In the genomic region with DNA sequence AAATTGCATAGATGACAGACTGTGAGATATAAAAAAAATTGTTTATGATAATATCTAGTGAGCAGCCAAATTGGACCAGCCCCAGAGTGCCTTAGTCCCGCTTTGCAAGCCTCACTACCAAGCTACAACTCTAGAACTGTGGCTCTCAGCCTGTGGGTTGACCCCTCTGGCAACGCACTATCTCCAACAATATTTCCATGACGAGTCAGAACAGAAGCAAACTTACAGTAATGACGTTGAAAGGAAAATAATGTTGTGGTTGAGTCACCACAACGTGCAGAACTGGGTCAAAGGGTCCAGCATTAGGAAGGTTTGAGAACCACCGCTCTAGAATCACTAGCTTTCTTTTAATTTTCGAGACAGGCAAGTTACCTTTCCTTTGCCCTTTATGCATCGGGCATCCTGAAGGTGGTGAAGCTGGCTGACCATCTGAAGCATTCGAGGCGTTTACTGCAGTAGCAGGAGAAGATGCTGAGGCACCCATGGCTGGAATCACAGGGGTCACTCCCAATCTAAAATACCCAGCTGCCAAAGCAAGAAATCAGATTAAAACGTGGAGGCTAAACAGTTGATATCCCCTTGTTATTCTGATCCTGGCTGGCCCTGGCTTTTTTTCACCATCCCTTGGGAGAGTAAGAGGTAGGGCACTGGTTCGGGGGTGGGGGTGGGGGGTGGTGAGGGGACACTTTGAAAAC, we compare ENCODE assay signal across 7 mouse cellular contexts. TPM values are rescaled to one million over a fixed set of nuclear protein-coding genes. Genes with fewer than 3 reads are reported as not detected.
DNase-seq lines count a peak whose midpoint lies in the region; ATAC-seq and TF ChIP-seq lines count a peak whose summit lies in the region.

No protein-coding gene starts in this region.

- H3K4me2 ChIP-seq in embryonic facial prominence, embryonic 14.5 days (ENCODE audit: low read depth, low read length), result peak overlapping the region; percentile 59
- peak overlapping the region; percentile 64 for H3K4me2 ChIP-seq in intestine, postnatal 0 days (replicated peaks; ENCODE audit: low read depth)
- H3K4me2 ChIP-seq in neural tube, embryonic 11.5 days (ENCODE audit: low read depth), result peak overlapping the region; percentile 44

- no peak for TF ChIP-seq POLR2A in thymus, adult 2 months (IDR thresholded peaks at IDR 0.05; ENCODE audit: control insufficient read depth, extremely low read depth, insufficient read depth, low read length, poor library complexity)

- H3K9ac ChIP-seq in embryonic facial prominence, embryonic 14.5 days (ENCODE audit: low read depth, low read length), result peak overlapping the region; percentile 80
- peak overlapping the region; percentile 71; the same call in 1 of the 2 replicates for H3K9ac ChIP-seq in intestine, postnatal 0 days (ENCODE audit: low read depth, low read length)
- peak overlapping the region; percentile 69 for H3K9ac ChIP-seq in neural tube, embryonic 11.5 days (ENCODE audit: low read length)

- H3K36me3 ChIP-seq in thymus, adult 2 months (ENCODE audit: control insufficient read depth, insufficient read depth, low read length), result no peaks in the 10 kb centered on the region
- H3K36me3 ChIP-seq in embryonic facial prominence, embryonic 14.5 days (ENCODE audit: control insufficient read depth, insufficient read depth, low read length), result peaks cover 11% of the 10 kb centered on the region; the same call in 1 of the 2 replicates
- H3K36me3 ChIP-seq in intestine, postnatal 0 days (ENCODE audit: control insufficient read depth, insufficient read depth), result peaks cover 6% of the 10 kb centered on the region; the same call in 1 of the 2 replicates
- no peaks in the 10 kb centered on the region for H3K36me3 ChIP-seq in neural tube, embryonic 11.5 days (ENCODE audit: control insufficient read depth, insufficient read depth, low read length)

- no peak for TF ChIP-seq CTCF in thymus, adult 2 months (IDR thresholded peaks at IDR 0.05; ENCODE audit: borderline replicate concordance, control insufficient read depth, extremely low read depth, insufficient read depth, low read length, poor library complexity)
- TF ChIP-seq CTCF in intestine, postnatal 0 days (IDR thresholded peaks at IDR 0.05; ENCODE audit: low read depth), result no peak

- no peaks in the 10 kb centered on the region for H3K27me3 ChIP-seq in thymus, adult 2 months (ENCODE audit: control insufficient read depth, insufficient read depth, low read length)
- no peaks in the 10 kb centered on the region; the same call in 1 of the 2 replicates for H3K27me3 ChIP-seq in embryonic facial prominence, embryonic 14.5 days (replicated peaks; ENCODE audit: control insufficient read depth, insufficient read depth, low read length)
- H3K27me3 ChIP-seq in intestine, postnatal 0 days (replicated peaks; ENCODE audit: control insufficient read depth, insufficient read depth, low read length), result no peaks in the 10 kb centered on the region
- no peaks in the 10 kb centered on the region for H3K27me3 ChIP-seq in neural tube, embryonic 11.5 days (ENCODE audit: control insufficient read depth, insufficient read depth, low read length)

- H3K9me3 ChIP-seq in embryonic facial prominence, embryonic 14.5 days (ENCODE audit: control insufficient read depth, low read length), result no peaks in the 10 kb centered on the region
- H3K9me3 ChIP-seq in intestine, postnatal 0 days (ENCODE audit: control insufficient read depth), result no peaks in the 10 kb centered on the region
- H3K9me3 ChIP-seq in neural tube, embryonic 11.5 days (ENCODE audit: control insufficient read depth, low read length), result no peaks in the 10 kb centered on the region

- ATAC-seq in embryonic facial prominence, embryonic 14.5 days (ENCODE audit: low read depth), result no peak
- no peak for ATAC-seq in intestine, postnatal 0 days
- ATAC-seq in neural tube, embryonic 11.5 days (ENCODE audit: insufficient read depth, low FRiP score, low TSS enrichment), result no peak

- peak overlapping the region; percentile 61; the same call in 1 of the 2 replicates for H3K4me3 ChIP-seq in thymus, adult 2 months (ENCODE audit: control insufficient read depth, insufficient read depth, low read length)
- peak overlapping the region; percentile 59 for H3K4me3 ChIP-seq in embryonic facial prominence, embryonic 14.5 days (ENCODE audit: low read depth, low read length)
- peak overlapping the region; percentile 49 for H3K4me3 ChIP-seq in intestine, postnatal 0 days (ENCODE audit: low read depth, low read length)
- peak overlapping the region; percentile 50 for H3K4me3 ChIP-seq in neural tube, embryonic 11.5 days (ENCODE audit: low read depth, low read length)

- H3K4me1 ChIP-seq in thymus, adult 2 months (replicated peaks; ENCODE audit: control insufficient read depth, insufficient read depth, low read length), result peaks cover 5% of the 10 kb centered on the region; the same call in 1 of the 2 replicates
- no peaks in the 10 kb centered on the region for H3K4me1 ChIP-seq in embryonic facial prominence, embryonic 14.5 days (ENCODE audit: control insufficient read depth, insufficient read depth, low read length)
- H3K4me1 ChIP-seq in intestine, postnatal 0 days (replicated peaks; ENCODE audit: control insufficient read depth, insufficient read depth, low read length), result no peaks in the 10 kb centered on the region
- H3K4me1 ChIP-seq in neural tube, embryonic 11.5 days (ENCODE audit: control insufficient read depth, insufficient read depth, low read length), result no peaks in the 10 kb centered on the region; the same call in 1 of the 2 replicates

- H3K27ac ChIP-seq in thymus, adult 2 months (ENCODE audit: control insufficient read depth, insufficient read depth, low read length), result no peak overlapping the region
- H3K27ac ChIP-seq in embryonic facial prominence, embryonic 14.5 days (replicated peaks; ENCODE audit: low read depth, low read length), result 0 out of 2 replicates have a peak overlapping the region, but pooled peaks have one; percentile 81
- peak overlapping the region; percentile 88; the same call in 1 of the 2 replicates for H3K27ac ChIP-seq in intestine, postnatal 0 days (ENCODE audit: low read depth, low read length)
- H3K27ac ChIP-seq in neural tube, embryonic 11.5 days (ENCODE audit: low read depth, low read length), result no peak overlapping the region

- no peak for DNase-seq in thymus, adult 2 months
- DNase-seq in thymus, postnatal 4 days, result no peak
- no peak for DNase-seq in embryonic facial prominence, embryonic 14.5 days (ENCODE audit: low spot score)
- no peak for DNase-seq in neural tube, embryonic 11.5 days (ENCODE audit: low spot score)
- no peak for DNase-seq in layer of hippocampus, postnatal 14 days (ENCODE audit: low spot score in 2 of 2)
- no peak for DNase-seq in c-Kit-positive CD71-positive TER-119-positive erythroid progenitor cells, embryonic 14.5 days (ENCODE audit: low spot score)

- 27% methylated on average over 12 of the region's 12 CpGs for WGBS in thymus, adult 2 months
- 45% methylated on average over 12 of the region's 12 CpGs for WGBS in embryonic facial prominence, embryonic 14.5 days
- 42% methylated on average over 12 of the region's 12 CpGs for WGBS in intestine, postnatal 0 days
- 61% methylated on average over 12 of the region's 12 CpGs for WGBS in neural tube, embryonic 11.5 days

RNA-seq across cellular contexts. Expression of gene Hccs, which starts 1.0 kb away (rescaled TPM):
- 15.9 and 16.7 TPM in 2 replicates for polyA plus RNA-seq in thymus, adult 2 months (2012; rRNA removed)
- 35.8 and 36.9 TPM in 2 replicates for polyA plus RNA-seq in embryonic facial prominence, embryonic 14.5 days (2014; fragmentation: Nextera tagmentation; extraction: Ambion mirVana)
- polyA plus RNA-seq in intestine, postnatal 0 days (2015; fragmentation: Nextera tagmentation; extraction: Ambion mirVana), result 37.0 and 39.9 TPM in 2 replicates
- 54.5 and 55.3 TPM in 2 replicates for polyA plus RNA-seq in neural tube, embryonic 11.5 days (2014; fragmentation: Nextera tagmentation; extraction: Ambion mirVana)
- 10 to 100 TPM; 25.5 to 28.4 TPM for total RNA-seq in layer of hippocampus, postnatal 14 days (2021)

Comparison
In these comparisons a context has a peak if more than half of its experiments do, and no peak if none do; other contexts are left out.
1. H3K27ac ChIP-seq: peak in embryonic facial prominence, embryonic 14.5 days (single experiment) and intestine, postnatal 0 days (single experiment); none in thymus, adult 2 months (single experiment) and neural tube, embryonic 11.5 days (single experiment).
2. Peak in every context shown above with its lines, with median percentiles within 50 percentile points of each other: H3K4me3 ChIP-seq, H3K4me2 ChIP-seq and H3K9ac ChIP-seq.